22 mouse cellular contexts compared by ENCODE assay signal in the genomic region with DNA sequence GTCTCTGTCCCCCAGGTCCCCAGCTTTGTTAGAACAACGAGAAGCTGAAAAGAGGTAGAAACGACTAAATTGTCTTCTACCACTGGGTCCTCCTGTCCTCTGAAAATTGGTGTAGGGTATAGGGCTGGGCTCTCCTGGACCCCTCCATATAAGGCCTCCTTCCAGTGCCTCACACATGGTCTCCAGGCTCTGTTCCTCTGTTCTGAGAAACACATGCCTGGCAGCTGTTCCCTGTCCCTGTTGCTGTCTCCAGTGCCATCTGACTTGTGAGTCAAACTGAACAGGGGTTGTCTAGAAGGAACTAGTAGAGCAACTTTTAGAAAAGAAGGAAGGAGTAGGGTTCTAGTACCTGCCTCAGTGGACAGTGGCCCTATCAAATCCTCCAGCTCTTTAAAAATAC.
DNase-seq lines count a peak whose midpoint lies in the region; ATAC-seq and TF ChIP-seq lines count a peak whose summit lies in the region.
"Had no signal": no experiment of that assay in that cellular context is flagged by ENCODE, and none has a peak within 500 bp of the region (broad histone marks: within the 10 kb centered on the region; RNA-seq: fewer than 3 reads in every experiment).

No protein-coding gene starts in this region.

- DNase-seq in limb, embryonic 14.5 days (ENCODE audit: low spot score) = peak; percentile 22
- no peak for DNase-seq in limb, embryonic 10.5 days (ENCODE audit: low spot score)
- no peak for DNase-seq in lung, postnatal 0 days (ENCODE audit: low spot score)
- no peak for DNase-seq in lung, postnatal 14 days
- DNase-seq in frontal cortex, postnatal 10 days (ENCODE audit: low spot score in 2 of 2) = no peak
- DNase-seq: adrenal gland, adult 2 months; adrenal gland, postnatal 14 days; cerebellum, adult 18-20 months; cerebellum, adult 9-10 months; cerebellum, postnatal 14 days; forebrain, postnatal 0 days; gastrocnemius, postnatal 25 days; heart, adult 18-20 months had no signal

- H3K36me3 ChIP-seq in limb, embryonic 14.5 days (ENCODE audit: control insufficient read depth, insufficient read depth, low read length) = no peaks in the 10 kb centered on the region
- H3K36me3 ChIP-seq in limb, embryonic 10.5 days = no peaks in the 10 kb centered on the region
- no peaks in the 10 kb centered on the region for H3K36me3 ChIP-seq in lung, postnatal 0 days (ENCODE audit: insufficient read depth, low read length)
- H3K36me3 ChIP-seq: embryonic facial prominence, embryonic 12.5 days; hindbrain, embryonic 13.5 days; intestine, embryonic 15.5 days had no signal

- no peak overlapping the region for H3K9ac ChIP-seq in limb, embryonic 14.5 days (ENCODE audit: low read depth, low read length, severe bottlenecking)
- no peak overlapping the region for H3K9ac ChIP-seq in lung, postnatal 0 days (replicated peaks; ENCODE audit: low read depth)
- H3K9ac ChIP-seq: embryonic facial prominence, embryonic 12.5 days; forebrain, postnatal 0 days; heart, embryonic 13.5 days; hindbrain, embryonic 13.5 days; intestine, embryonic 15.5 days had no signal

- H3K9me3 ChIP-seq in limb, embryonic 14.5 days (ENCODE audit: control insufficient read depth, low read length) = no peaks in the 10 kb centered on the region
- H3K9me3 ChIP-seq in limb, embryonic 10.5 days (replicated peaks) = no peaks in the 10 kb centered on the region
- H3K9me3 ChIP-seq in lung, postnatal 0 days (ENCODE audit: low read length) = no peaks in the 10 kb centered on the region
- H3K9me3 ChIP-seq: embryonic facial prominence, embryonic 12.5 days; heart, embryonic 13.5 days; hindbrain, embryonic 13.5 days; intestine, embryonic 15.5 days had no signal

- no peak for TF ChIP-seq POLR2A in limb, embryonic 14.5 days (IDR thresholded peaks at IDR 0.05; ENCODE audit: borderline replicate concordance, extremely low read depth, insufficient read depth, insufficient read length)

- ATAC-seq in limb, embryonic 14.5 days (ENCODE audit: low FRiP score, low read depth) = no peak
- peak; percentile 38; the same call in 1 of the 2 replicates for ATAC-seq in lung, postnatal 0 days
- ATAC-seq in erythroblast, adult 5-6 weeks (replicated peaks; ENCODE audit: low FRiP score, poor library complexity, severe bottlenecking) = 0 out of 2 replicates have a peak, but pooled peaks have one; percentile 37
- ATAC-seq in cerebellum, adult (ENCODE audit: insufficient number of reproducible peaks, low FRiP score, low TSS enrichment) = no peak
- ATAC-seq: CD4-positive, CD25-positive, alpha-beta regulatory T cell, adult 4 months; forebrain, embryonic 14.5 days; forebrain, postnatal 0 days; hindbrain, embryonic 16.5 days; intestine, embryonic 15.5 days had no signal

- no peak for TF ChIP-seq CTCF in lung, postnatal 0 days (IDR thresholded peaks at IDR 0.05)

- no peaks in the 10 kb centered on the region for H3K4me1 ChIP-seq in limb, embryonic 14.5 days (ENCODE audit: control insufficient read depth, insufficient read depth, low read length)
- H3K4me1 ChIP-seq in limb, embryonic 10.5 days = peaks cover 36% of the 10 kb centered on the region
- peaks cover 16% of the 10 kb centered on the region; the same call in 1 of the 2 replicates for H3K4me1 ChIP-seq in lung, postnatal 0 days (ENCODE audit: insufficient read depth, low read depth, low read length)
- H3K4me1 ChIP-seq: intestine, embryonic 15.5 days had no signal

- H3K27ac ChIP-seq in limb, embryonic 14.5 days (replicated peaks; ENCODE audit: low read depth, low read length) = no peak overlapping the region
- H3K27ac ChIP-seq in limb, embryonic 10.5 days = no peak overlapping the region
- no peak overlapping the region; the same call in 1 of the 2 replicates for H3K27ac ChIP-seq in lung, postnatal 0 days (ENCODE audit: low read length)
- H3K27ac ChIP-seq: embryonic facial prominence, embryonic 12.5 days; heart, embryonic 13.5 days; hindbrain, embryonic 13.5 days; intestine, embryonic 15.5 days had no signal

- WGBS in limb, embryonic 14.5 days = 65% methylated on average over 2 of the region's 2 CpGs
- 72% methylated on average over 2 of the region's 2 CpGs for WGBS in limb, embryonic 10.5 days
- WGBS in lung, postnatal 0 days = 67% methylated on average over 2 of the region's 2 CpGs

- no peak overlapping the region for H3K4me2 ChIP-seq in limb, embryonic 14.5 days (replicated peaks; ENCODE audit: low read depth, low read length, severe bottlenecking)
- H3K4me2 ChIP-seq in lung, postnatal 0 days (replicated peaks; ENCODE audit: low read depth, low read length) = no peak overlapping the region
- H3K4me2 ChIP-seq: embryonic facial prominence, embryonic 12.5 days; heart, embryonic 13.5 days; hindbrain, embryonic 13.5 days; intestine, embryonic 15.5 days had no signal

- no peak overlapping the region for H3K4me3 ChIP-seq in limb, embryonic 14.5 days (replicated peaks; ENCODE audit: low read length)
- H3K4me3 ChIP-seq in limb, embryonic 10.5 days = no peak overlapping the region
- H3K4me3 ChIP-seq in lung, postnatal 0 days (ENCODE audit: low read depth, low read length) = no peak overlapping the region
- H3K4me3 ChIP-seq: embryonic facial prominence, embryonic 12.5 days; heart, embryonic 13.5 days; hindbrain, embryonic 13.5 days; intestine, embryonic 15.5 days had no signal

- H3K27me3 ChIP-seq in limb, embryonic 14.5 days (ENCODE audit: control insufficient read depth, insufficient read depth, low read length) = peaks cover 2% of the 10 kb centered on the region; the same call in 1 of the 2 replicates
- H3K27me3 ChIP-seq in limb, embryonic 10.5 days (ENCODE audit: low read depth, poor library complexity, severe bottlenecking) = no peaks in the 10 kb centered on the region
- no peaks in the 10 kb centered on the region for H3K27me3 ChIP-seq in lung, postnatal 0 days (replicated peaks; ENCODE audit: insufficient read depth, low read length)
- H3K27me3 ChIP-seq: heart, embryonic 13.5 days; hindbrain, embryonic 13.5 days; intestine, embryonic 15.5 days had no signal

- no peak for TF ChIP-seq EP300 in lung, postnatal 0 days (IDR thresholded peaks at IDR 0.05)

Comparison
In these comparisons a context has a peak if more than half of its experiments do, and no peak if none do; other contexts are left out.
1. ATAC-seq: peak in lung, postnatal 0 days (single experiment) and erythroblast, adult 5-6 weeks (single experiment); none in limb, embryonic 14.5 days (single experiment) and cerebellum, adult (single experiment).